Mouse (Mus musculus): ENCODE measurements at regions not wholly inside any gene's neighbourhood (a gene's known extent, or its start where the extent isn't known, plus 50 kb on each side); places are given as distances from the start of the nearest gene placed in this dataset.

GRCm38 (mm10) chr8:115626396-115627136 lies 81.0 kb downstream of the Maf start:
- no peak for DNase-seq (ENCODE audit: extremely low spot score, low read depth, low spot score)

DNA sequence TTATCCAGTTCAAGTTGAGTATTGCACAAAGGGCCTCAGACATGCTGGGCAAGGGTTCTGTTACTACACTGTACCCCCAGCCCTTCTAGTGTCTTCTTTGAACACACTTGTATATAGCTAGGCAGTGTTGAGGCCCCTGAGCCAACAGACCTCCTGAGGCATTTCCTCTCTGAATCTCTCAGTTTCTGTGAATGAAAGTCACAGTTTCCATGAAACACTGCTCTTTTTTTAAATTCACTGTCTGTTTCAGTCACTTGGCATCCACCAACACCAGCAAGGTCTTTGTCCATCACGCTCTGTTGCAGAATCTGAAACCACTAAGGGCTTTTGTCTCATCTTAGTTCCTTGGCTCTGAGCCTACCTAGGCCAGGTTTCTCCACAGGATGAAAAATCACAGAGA lies 82.5 kb downstream of the Maf start:
- no peak for DNase-seq (ENCODE audit: extremely low spot score, low read depth, low spot score)

DNA sequence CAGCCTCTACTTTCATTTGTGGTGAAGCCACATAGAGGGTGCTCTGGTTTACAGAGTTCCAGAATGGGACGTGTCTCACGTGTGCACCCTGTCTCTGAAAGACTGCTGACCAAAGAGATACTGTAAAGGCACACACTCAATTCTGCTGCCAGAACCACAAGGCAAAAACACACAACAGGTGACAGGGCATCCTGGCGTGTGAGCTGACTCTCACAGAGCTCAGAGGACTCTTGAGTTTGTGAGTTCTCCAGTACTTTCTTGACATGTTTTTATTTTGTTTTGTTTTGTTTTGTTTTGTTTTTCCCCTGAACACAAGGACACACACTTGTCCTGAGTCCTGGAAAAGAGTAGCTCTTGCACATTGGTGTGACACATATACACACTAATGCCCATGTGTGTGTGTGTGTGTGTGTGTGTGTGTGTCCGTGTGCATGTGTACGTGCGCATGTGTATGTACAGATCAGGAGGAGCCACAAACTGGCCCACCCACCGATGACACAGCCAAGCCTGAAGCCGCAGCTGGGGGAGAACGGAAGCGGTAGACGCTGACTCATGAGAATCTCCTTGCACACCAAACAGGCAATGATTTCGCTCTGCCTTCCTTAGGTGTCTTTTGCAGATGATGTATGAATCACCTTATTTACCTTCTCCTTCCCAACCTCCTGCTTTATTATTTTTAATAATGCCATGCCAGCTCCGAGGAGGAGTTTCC lies 89.4 kb downstream of the Maf start:
- no peak for DNase-seq (ENCODE audit: extremely low spot score, low read depth, low spot score)

GRCm38 (mm10) chr8:115616871-115617605 lies 90.6 kb downstream of the Maf start:
- DNase-seq (ENCODE audit: extremely low spot score, low read depth, low spot score) = no peak

GRCm38 (mm10) chr8:115613946-115614584 lies 93.5 kb downstream of the Maf start:
- no peak for DNase-seq (ENCODE audit: extremely low spot score, low read depth, low spot score)

GRCm38 (mm10) chr8:115612119-115612518 lies 95.5 kb downstream of the Maf start:
- no peak for DNase-seq (ENCODE audit: extremely low spot score, low read depth, low spot score)

DNA sequence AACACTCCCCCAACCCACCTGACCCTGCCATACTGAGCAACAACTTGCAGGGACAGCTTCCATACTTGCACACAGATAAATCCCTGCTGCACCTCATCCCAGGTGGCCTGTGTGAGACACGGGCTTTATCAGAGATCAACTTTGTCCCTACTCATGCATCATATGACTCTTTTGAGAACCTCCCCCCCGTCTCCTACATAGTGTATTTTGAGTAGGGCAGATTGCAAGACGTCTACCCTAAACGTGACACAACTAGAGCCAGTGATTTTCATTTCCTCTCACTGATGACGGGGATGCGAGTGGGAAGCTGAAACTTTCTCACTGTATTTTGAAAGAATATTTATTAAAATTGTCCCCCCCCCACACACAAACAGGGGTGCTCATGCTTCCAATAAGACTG lies 107.8 kb downstream of the Maf start:
- no peak for DNase-seq (ENCODE audit: extremely low spot score, low read depth, low spot score)

GRCm38 (mm10) chr8:115597226-115597953 lies 110.2 kb downstream of the Maf start:
- DNase-seq (ENCODE audit: extremely low spot score, low read depth, low spot score) = no peak

DNA sequence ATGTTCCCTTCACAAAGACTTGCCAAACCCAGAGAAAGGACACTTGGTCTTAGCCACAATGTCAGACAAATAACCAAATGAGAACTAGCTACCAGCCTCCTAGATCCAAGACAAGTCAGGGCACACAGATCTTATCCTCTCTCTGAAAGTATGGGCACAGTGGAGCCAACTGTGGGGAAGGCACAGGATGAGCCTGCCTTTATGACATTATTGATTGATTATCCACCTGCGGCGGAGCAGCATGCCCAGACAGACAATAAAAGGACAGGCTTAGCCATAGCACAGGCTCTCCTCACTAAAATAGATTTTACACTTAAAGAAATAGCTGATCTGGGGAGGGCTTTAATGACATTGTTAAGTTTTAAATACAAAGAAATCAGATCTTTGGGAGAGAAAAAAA lies 117.9 kb downstream of the Maf start:
- DNase-seq (ENCODE audit: extremely low spot score, low read depth, low spot score) = no peak

- no peak for DNase-seq (ENCODE audit: extremely low spot score, low read depth, low spot score)
Measured at GRCm38 (mm10) chr8:115589076-115589475, 118.5 kb downstream of the Maf start.

DNA sequence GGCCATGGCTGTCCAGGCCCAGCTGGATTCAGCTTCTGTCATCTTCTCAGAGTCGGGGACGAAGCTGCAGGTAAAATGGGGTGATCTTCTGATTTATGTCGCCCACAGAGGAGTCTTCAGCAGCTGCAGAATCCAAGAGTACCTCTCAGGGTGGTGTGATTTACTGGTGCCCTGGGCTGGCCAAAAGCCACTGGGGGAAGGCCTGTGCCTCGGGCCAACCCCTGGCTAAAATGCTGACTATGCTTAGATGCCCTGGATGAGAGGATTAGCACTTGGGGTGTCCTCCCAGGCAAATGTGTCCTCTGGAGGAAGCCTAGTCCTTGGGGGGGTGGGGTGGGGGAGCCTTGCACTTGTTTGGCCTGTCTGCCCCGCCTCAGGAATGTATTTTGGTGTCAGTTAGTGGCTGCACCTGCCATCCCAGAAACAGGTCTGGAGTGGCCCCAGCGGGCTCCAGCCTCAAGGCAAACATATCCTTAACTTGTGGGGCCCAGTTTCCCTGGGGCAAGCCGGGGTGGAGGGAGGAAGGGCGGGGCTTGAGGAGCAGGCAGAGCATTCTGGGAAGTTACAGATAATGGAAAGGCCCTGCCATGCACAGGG lies 123.2 kb downstream of the Maf start:
- no peak for DNase-seq (ENCODE audit: extremely low spot score, low read depth, low spot score)

- no peak for DNase-seq (ENCODE audit: extremely low spot score, low read depth, low spot score)
Measured at GRCm38 (mm10) chr8:115583221-115583620, 124.4 kb downstream of the Maf start.

DNA sequence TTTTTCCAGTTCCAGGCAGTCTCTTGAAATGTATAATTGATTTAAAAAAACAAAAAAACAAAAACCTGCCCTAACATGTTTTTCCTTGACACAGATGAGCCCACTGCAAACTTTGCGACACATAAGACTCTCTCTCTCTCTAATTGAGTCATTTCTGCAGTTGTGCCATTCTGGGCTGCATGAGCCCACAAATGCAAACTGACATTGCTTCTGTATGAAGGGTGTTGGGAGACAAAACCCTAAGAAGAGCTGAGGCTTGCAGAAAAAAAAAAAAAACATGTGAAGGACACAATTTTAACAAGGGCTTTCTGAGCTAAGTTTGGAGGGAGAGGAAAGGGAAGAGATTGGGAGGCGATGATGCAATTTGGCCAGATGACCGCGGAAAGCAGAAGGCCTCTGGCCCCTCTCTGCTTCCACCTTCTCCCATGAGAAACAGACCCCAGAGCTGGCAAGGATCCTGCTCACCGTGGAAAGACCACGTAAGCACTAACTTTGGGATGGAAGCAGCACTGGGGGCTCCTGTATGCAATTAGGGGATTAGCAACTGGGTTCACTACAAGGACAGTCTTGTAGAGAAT lies 125.6 kb downstream of the Maf start:
- DNase-seq (ENCODE audit: extremely low spot score, low read depth, low spot score) = no peak

- DNase-seq (ENCODE audit: extremely low spot score, low read depth, low spot score) = no peak
Measured at GRCm38 (mm10) chr8:115568394-115568793, 139.2 kb downstream of the Maf start.

DNA sequence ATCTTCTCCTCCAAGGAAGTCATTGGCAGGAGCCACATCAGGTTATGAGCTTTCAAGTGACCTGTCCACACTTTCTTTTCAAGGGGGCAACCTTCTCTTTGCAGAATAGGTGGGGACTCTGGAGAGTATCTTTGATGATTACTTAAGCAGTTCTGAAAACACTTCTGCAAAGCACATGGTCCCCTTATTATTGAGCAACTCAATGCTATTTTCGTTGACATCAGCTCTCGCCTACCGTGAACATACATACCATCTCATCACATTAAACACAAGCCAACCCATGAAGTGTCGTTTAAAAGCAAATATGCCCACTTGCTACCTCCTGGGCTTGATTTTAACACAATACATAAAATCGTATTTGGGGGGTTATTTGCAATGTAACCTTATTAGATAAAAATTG lies 141.8 kb downstream of the Maf start:
- no peak for DNase-seq (ENCODE audit: extremely low spot score, low read depth, low spot score)

DNA sequence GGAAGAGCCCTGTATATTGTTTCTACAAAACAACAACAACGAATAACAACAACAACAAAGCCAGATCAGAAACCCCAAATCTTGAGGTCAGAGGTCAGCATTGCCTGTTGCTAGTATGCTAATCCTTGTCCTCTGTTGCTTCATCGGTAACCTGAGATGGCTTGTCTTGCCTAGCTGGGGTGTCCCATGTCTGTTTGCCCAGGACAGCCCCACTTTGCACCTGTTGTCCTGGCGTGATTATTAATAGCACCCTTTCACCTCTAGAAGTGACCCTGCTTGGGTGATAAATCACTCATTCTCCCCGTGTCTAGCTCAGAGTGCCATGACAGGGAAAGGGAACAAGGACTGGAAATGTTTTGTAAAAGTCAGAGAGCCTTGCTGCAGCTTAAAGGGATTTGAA lies 145.2 kb downstream of the Maf start:
- no peak for DNase-seq (ENCODE audit: extremely low spot score, low read depth, low spot score)

DNA sequence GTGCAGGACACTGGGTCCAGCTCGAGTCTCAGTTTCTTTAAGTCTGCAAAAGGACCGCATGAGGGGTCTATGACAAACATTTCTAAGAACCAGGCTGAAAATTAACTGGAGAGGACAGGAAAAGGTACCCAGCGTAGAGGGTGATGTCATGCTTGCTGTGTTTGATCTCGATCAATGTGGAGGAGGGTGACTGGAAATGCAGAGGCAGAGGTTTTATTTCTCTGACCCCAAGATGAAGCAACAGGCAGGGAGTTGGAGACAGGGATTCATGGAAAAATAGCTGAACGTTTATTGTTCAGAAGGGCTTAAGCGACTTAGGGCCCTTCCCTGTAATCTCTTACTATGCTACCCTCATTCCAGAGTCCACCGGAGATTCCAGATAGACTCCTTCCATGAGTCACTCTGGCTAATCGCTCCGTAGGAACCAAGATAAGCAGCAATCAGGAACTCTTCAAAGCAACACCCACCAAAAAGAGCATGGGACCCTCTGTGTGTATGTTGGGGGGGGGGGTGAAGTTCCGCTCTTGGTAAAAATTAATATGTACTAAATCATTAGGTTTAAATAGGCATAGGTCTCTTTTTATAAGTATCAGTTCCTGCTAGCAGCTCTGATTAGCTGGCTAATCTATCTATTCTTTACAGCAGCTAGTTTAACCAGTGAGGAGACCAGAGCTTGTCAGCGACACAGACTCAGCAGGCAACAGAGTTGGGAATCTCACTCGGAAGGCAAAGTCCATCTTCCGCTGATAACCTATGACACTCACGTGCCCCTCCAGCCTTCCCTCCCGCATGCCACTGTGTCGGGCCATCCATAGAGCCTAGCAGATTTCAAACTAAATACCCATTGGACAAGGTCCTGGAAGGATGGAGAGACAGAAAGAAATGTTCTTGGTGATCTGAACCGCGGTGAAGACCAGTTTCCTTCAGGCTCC lies 146.3 kb downstream of the Maf start:
- DNase-seq (ENCODE audit: extremely low spot score, low read depth, low spot score) = no peak

DNA sequence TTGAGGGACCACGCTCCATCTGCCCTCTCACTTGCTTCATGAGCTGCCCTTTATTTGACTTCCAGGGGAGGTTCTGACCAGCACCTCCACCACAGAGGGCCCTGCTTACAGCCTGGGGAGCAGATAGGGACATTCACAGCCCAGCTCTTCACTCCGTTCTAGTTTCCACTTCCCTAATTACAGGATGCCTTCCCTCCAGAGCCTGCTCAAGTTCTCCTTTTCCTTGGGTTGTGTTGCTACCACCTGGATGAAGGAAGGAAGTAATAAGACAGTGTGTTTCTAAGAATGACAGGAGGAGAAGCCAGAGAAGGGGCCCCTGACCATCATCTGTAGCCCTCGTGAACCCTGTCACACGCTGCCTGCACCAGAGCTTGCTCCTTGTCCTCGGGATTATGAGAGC lies 152.1 kb downstream of the Maf start:
- no peak for DNase-seq (ENCODE audit: extremely low spot score, low read depth, low spot score)

DNA sequence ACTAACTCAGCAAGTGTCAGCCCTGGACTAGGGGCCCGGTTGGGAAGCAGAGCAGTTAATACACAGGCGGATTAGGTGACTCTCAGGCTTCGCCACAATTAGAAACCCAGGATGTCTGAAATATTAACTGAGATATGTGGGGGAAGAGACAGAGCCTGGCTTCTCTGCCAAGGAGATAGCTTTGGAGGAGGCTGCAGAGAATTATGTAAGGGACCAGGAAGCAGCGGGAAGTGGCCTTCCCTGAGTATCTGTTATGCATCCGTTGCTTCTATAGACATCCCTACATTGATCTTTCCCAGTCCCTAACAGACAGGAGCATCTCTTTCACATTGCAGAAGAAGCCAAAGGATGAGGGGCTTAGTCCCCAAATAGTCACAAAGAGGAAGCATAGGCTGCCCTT lies 153.4 kb downstream of the Maf start:
- no peak for DNase-seq (ENCODE audit: extremely low spot score, low read depth, low spot score)

Measured in hindlimb bud, embryonic 11.5 days (tissue).